Mouse (Mus musculus): ENCODE measurements around the gene Sema7a.

Sema7a gene

GRCm38 (mm10) chr9:57961863-57962778, 22.2 kb downstream of the Sema7a start:
- DNase-seq: no peak

GRCm38 (mm10) chr9:57963249-57963997, 23.5 kb downstream of the Sema7a start:
- no peak for DNase-seq

- no peak for DNase-seq
These were observed 24.1 kb downstream of the Sema7a start for GRCm38 (mm10) chr9:57963998-57964395.

DNA sequence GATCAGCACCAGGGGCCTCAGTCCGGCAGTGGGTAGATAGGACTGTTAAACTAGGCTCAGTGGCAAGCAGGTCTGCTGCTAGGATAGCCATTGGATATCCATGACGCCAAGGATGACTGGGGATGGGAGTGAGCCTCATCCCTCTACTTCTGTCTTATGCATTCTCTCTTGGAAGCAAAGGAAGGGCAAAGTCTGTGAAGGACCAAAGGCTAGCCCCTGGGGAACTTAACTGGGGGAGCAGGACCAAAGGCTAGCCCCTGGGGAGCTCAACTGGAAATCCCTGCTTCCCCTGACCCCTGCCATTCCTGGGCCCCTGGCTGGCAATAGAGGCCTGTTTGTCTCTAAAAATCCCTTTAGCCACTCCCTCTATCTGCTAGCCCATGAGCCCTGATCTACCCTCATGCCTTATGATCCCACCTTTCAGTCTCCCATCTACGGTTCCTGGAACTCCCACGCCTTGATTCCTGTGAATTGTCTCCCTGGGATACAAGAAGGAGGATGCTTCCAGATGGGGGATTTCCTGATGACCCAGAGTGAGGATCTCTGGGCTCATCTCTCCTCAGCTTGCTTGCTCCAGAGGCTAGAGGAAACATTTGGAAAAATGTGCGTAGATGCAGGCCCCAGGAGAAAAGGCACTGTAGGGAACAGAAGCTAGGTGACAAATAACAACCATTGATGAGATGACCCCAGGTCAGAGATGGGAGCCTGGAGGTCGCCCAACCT, 24.8 kb downstream of the Sema7a start:
- no peak for DNase-seq

GRCm38 (mm10) chr9:57965281-57966185, 25.6 kb downstream of the Sema7a start:
- DNase-seq: no peak

- no peak for DNase-seq
These were observed 27.5 kb downstream of the Sema7a start for GRCm38 (mm10) chr9:57967237-57967960.

GRCm38 (mm10) chr9:57968166-57968771, 28.4 kb downstream of the Sema7a start:
- no peak for DNase-seq

GRCm38 (mm10) chr9:57968783-57969542, 29.1 kb downstream of the Sema7a start:
- no peak for DNase-seq

DNA sequence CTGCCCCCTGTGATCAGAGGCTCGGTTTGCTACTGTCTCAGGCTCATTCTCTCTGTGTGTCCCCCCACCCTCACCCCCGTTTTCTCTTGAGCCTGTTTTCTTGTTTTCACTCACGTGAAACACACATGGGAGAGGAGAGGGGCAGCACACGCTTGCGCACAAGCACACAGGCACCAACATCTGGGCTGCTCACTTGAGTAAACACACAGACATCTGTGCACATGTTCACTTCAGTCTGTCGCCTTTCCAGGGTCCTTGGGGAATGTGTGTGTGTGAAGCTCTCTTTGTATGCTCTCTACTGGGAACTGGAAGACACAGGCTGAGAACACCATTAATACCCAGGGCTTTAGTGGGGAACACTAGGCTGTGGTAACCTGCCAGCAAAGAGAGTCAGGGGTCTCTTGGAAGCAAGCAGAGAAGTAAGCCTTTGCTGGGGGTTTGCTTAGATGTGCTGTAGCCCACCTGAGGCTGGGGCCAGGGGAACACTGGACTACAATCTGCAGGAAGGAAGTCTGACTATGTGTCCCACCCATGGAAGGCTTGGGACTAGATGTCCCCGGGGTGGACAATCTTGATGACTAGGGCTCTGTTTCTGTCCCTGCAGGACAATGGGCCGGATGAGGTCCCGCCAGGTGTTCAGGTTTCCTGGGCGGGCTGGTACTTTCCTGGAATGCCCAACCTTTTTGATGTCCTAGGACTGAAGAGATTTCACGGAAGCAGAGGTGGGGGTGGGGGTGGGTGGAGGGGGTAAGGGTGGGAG, 30.0 kb downstream of the Sema7a start:
- DNase-seq: no peak

GRCm38 (mm10) chr9:57971413-57971812, 31.5 kb downstream of the Sema7a start:
- no peak for DNase-seq

DNA sequence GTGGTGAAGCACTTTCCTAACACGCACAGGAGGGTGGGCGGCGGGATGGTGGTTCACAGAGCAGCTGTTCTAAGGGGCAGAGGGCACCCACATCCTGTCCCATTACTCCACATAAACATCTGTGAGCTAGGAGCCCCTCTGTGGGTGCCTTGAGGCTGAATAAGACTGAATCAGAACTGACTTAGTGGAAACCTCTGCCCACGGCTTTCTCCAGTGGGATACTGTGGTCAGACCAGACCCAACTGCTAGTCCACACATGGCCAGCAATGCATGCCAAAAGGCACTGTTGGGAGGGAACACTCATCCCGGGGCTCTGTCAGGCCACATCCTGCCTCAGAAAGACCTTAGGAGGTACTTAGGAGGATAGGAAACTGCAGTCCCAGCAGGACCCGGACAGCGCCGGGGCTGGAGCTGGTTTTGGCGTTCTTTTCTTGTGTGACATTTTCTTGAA, 32.3 kb downstream of the Sema7a start:
- DNase-seq: no peak

DNA sequence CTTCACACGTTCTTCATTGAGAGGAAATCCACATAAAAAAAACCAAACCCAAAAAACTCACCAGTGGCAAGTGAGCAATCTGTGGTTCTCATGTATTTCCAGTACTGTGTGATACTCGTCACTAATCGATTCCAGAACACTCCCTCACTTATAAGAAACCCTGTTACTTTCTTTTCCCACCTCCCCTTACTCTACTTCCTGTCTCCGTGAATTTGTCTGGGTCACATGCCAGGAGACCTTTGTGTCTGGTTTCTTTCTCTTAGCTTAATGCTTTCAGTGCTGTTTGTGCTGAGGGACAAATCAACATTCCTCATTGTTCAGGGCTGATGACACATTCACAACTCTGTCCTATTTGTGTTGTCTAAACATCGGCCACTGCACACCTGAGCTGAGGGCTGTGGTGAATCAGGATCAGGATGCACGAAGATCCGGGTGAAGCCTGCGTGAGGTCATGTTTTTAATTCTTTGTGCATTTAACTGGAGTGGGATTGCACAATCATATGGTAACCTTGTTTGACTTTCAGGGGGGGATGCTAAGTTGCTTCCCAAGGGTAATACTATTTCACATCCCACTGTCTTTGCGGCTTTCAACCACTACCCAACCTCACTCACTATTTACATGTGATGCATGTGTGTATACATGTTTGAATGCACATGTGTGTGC, 33.0 kb downstream of the Sema7a start:
- no peak for DNase-seq

- DNase-seq: no peak
These were observed 33.6 kb downstream of the Sema7a start for GRCm38 (mm10) chr9:57973440-57974066.

DNA sequence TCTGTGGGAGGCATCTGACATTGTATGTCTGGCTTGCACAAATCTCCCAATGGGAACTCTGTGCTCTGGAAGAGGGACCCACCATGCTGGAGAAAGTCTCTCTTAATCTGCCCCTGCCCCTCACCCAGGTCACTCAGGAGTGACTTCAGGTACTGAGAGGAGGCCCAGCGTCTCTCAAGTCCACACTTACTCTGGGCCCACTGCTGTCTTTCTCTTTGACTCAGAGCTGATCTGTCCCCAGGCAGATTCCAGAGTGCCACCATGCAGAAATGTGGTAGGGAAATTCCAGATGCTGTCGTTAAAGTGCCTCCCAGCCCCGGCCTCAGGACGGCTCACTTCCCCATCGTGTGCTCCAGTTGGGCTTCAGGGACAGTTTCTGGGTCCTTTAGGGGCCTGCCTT, 34.3 kb downstream of the Sema7a start:
- DNase-seq: no peak

DNA sequence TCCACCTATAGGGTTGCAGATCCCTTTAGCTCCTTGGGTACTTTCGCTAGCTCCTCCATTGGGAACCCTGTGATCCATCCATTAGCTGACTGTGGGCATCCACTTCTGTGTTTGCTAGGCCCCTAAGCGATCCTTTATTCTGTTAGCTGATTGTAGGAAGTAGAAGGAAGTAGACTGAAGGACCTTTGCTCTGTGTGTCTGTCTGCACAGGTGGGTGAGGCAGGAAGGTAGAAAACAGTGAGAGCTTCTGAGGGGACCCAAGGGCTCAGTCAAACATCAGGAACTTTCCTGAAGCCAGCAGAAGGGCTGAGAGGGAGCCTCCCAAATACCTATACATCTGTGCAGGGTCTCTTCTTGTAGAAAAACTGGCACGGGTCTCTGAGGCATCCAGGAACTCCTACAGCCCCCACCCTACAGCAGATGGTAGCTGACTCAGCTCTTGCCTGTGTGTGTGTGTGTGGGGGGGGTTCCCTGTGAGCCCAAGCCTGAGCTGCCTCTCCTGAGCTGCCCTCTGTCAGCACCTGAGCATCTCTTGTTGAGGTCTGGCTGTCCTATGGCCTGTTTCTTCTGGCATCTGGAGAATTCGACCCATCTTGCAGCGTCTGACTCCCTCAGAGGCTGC, 35.4 kb downstream of the Sema7a start:
- DNase-seq: no peak

- no peak for DNase-seq
These were observed 38.1 kb downstream of the Sema7a start for GRCm38 (mm10) chr9:57978025-57978424.

GRCm38 (mm10) chr9:57978858-57979257, 38.9 kb downstream of the Sema7a start:
- DNase-seq: no peak

- DNase-seq: no peak
These were observed 40.7 kb downstream of the Sema7a start for GRCm38 (mm10) chr9:57980570-57980969.
